Mouse (Mus musculus) right cerebral cortex, adult 18-20 months (tissue): ENCODE measurements around the gene Herpud1.
"Not testable (repeated sequence)": the region's sequence is repeated elsewhere in the genome, so short reads cannot be mapped to it uniquely, and the experiment has no call there.

ENCODE experiments used
- DNase-seq: peaks from one replicate; pipeline ENCODE4 v3.0.0; 2022; ENCODE audit warnings: mixed read lengths

The Herpud1 gene

GRCm38 (mm10) chr8:94376176-94376575 is 10.1 kb upstream of the Herpud1 start:
- no peak for DNase-seq

GRCm38 (mm10) chr8:94376580-94376979 is 9.7 kb upstream of the Herpud1 start:
- DNase-seq: no peak

GRCm38 (mm10) chr8:94377031-94377430 is 9.2 kb upstream of the Herpud1 start:
- no peak for DNase-seq

- no peak for DNase-seq
These were observed 8.5 kb upstream of the Herpud1 start for GRCm38 (mm10) chr8:94377714-94378205.

GRCm38 (mm10) chr8:94378763-94379415 is 7.3 kb upstream of the Herpud1 start:
- no peak for DNase-seq

GRCm38 (mm10) chr8:94379686-94380085 is 6.6 kb upstream of the Herpud1 start:
- DNase-seq: no peak

GRCm38 (mm10) chr8:94384166-94384565 is 2.1 kb upstream of the Herpud1 start:
- no peak for DNase-seq

- DNase-seq: no peak
These were observed 578 bp upstream of the Herpud1 start for GRCm38 (mm10) chr8:94385506-94386213.

- DNase-seq: peak; percentile 84
These were observed 918 bp downstream of the Herpud1 start for GRCm38 (mm10) chr8:94387027-94387684.

GRCm38 (mm10) chr8:94387785-94388184 is 1.5 kb downstream of the Herpud1 start:
- no peak for DNase-seq

GRCm38 (mm10) chr8:94389531-94389930 is 3.3 kb downstream of the Herpud1 start:
- no peak for DNase-seq

GRCm38 (mm10) chr8:94390429-94390828 is 4.2 kb downstream of the Herpud1 start:
- DNase-seq: no peak

- DNase-seq: no peak
These were observed 4.7 kb downstream of the Herpud1 start for GRCm38 (mm10) chr8:94390910-94391309.

GRCm38 (mm10) chr8:94392147-94392546 is 5.9 kb downstream of the Herpud1 start:
- DNase-seq: peak; percentile 42

GRCm38 (mm10) chr8:94392648-94393047 is 6.4 kb downstream of the Herpud1 start:
- no peak for DNase-seq

GRCm38 (mm10) chr8:94395851-94396540 is 9.8 kb downstream of the Herpud1 start:
- DNase-seq: no peak

- DNase-seq: peak; percentile 54
These were observed 10.9 kb downstream of the Herpud1 start for GRCm38 (mm10) chr8:94396964-94397657.

- DNase-seq: no peak
These were observed 12.3 kb downstream of the Herpud1 start for GRCm38 (mm10) chr8:94398587-94398986.

GRCm38 (mm10) chr8:94399361-94399953 is 13.2 kb downstream of the Herpud1 start:
- no peak for DNase-seq

- DNase-seq: not testable (repeated sequence)
These were observed 13.7 kb downstream of the Herpud1 start for GRCm38 (mm10) chr8:94399957-94400356.

- no peak for DNase-seq
These were observed 22.3 kb downstream of the Herpud1 start for GRCm38 (mm10) chr8:94408443-94409080.

GRCm38 (mm10) chr8:94409523-94409922 is 23.3 kb downstream of the Herpud1 start:
- no peak for DNase-seq
